9 mouse cellular contexts compared by ENCODE assay signal in genomic region chr13:43452843-43453605, GRCm38 (mm10). TPM values are rescaled to one million over a fixed set of nuclear protein-coding genes. Genes with fewer than 3 reads are reported as not detected.
A peak's percentile ranks its signal among the peaks of the same experiment; 100 is the strongest.
DNase-seq lines count a peak whose midpoint lies in the region; ATAC-seq and TF ChIP-seq lines count a peak whose summit lies in the region.
"Had no signal": no experiment of that assay in that cellular context is flagged by ENCODE, and none has a peak within 500 bp of the region (broad histone marks: within the 10 kb centered on the region; RNA-seq: fewer than 3 reads in every experiment).

No protein-coding gene starts in this region.

- H3K27me3 ChIP-seq in heart, embryonic 15.5 days, result no peaks in the 10 kb centered on the region
- H3K27me3 ChIP-seq in midbrain, embryonic 13.5 days, result no peaks in the 10 kb centered on the region
- H3K27me3 ChIP-seq in midbrain, postnatal 0 days (ENCODE audit: insufficient read depth, low read length), result no peaks in the 10 kb centered on the region
- H3K27me3 ChIP-seq in hindbrain, embryonic 13.5 days, result no peaks in the 10 kb centered on the region
- H3K27me3 ChIP-seq: limb, embryonic 13.5 days had no signal

- WGBS in heart, embryonic 15.5 days, result 50% methylated on average over 7 of the region's 7 CpGs
- 20% methylated on average over 7 of the region's 7 CpGs for WGBS in midbrain, embryonic 13.5 days
- WGBS in midbrain, postnatal 0 days, result 21% methylated on average over 7 of the region's 7 CpGs
- WGBS in hindbrain, embryonic 13.5 days, result 21% methylated on average over 7 of the region's 7 CpGs

- no peak overlapping the region for H3K4me2 ChIP-seq in heart, embryonic 15.5 days
- no peak overlapping the region; the same call in 1 of the 2 replicates for H3K4me2 ChIP-seq in midbrain, embryonic 13.5 days (replicated peaks)
- no peak overlapping the region for H3K4me2 ChIP-seq in midbrain, postnatal 0 days (ENCODE audit: low read depth, low read length, poor library complexity, severe bottlenecking)
- no peak overlapping the region for H3K4me2 ChIP-seq in hindbrain, embryonic 13.5 days
- H3K4me2 ChIP-seq: limb, embryonic 13.5 days had no signal

- H3K9me3 ChIP-seq in heart, embryonic 15.5 days (replicated peaks), result no peaks in the 10 kb centered on the region
- H3K9me3 ChIP-seq in midbrain, embryonic 13.5 days, result no peaks in the 10 kb centered on the region
- H3K9me3 ChIP-seq in midbrain, postnatal 0 days (ENCODE audit: low read length), result no peaks in the 10 kb centered on the region
- H3K9me3 ChIP-seq in hindbrain, embryonic 13.5 days, result no peaks in the 10 kb centered on the region
- H3K9me3 ChIP-seq: limb, embryonic 13.5 days had no signal

- ATAC-seq in heart, embryonic 15.5 days (replicated peaks; ENCODE audit: insufficient number of reproducible peaks, insufficient read depth, low FRiP score, low read depth), result no peak
- 0 out of 2 replicates have a peak, but pooled peaks have one; percentile 53 for ATAC-seq in midbrain, embryonic 13.5 days
- no peak for ATAC-seq in midbrain, postnatal 0 days (ENCODE audit: low FRiP score)
- no peak for ATAC-seq in hindbrain, embryonic 13.5 days (ENCODE audit: low FRiP score)

- DNase-seq in heart, adult 9 months (ENCODE audit: low spot score in 2 of 2), result no peak
- no peak for DNase-seq in midbrain, postnatal 0 days (ENCODE audit: low spot score)
- peak; percentile 71 for DNase-seq in thymus, postnatal 25 days
- DNase-seq in embryo, embryonic 11 days, result no peak
- DNase-seq: gastrocnemius, postnatal 10 days had no signal

- no peaks in the 10 kb centered on the region for H3K36me3 ChIP-seq in heart, embryonic 15.5 days
- H3K36me3 ChIP-seq in midbrain, embryonic 13.5 days, result no peaks in the 10 kb centered on the region
- no peaks in the 10 kb centered on the region for H3K36me3 ChIP-seq in midbrain, postnatal 0 days (ENCODE audit: insufficient read depth, low read length)
- H3K36me3 ChIP-seq in hindbrain, embryonic 13.5 days, result no peaks in the 10 kb centered on the region
- H3K36me3 ChIP-seq: limb, embryonic 13.5 days had no signal

- H3K27ac ChIP-seq in heart, embryonic 15.5 days, result peak overlapping the region; percentile 45
- peak overlapping the region; percentile 70 for H3K27ac ChIP-seq in midbrain, embryonic 13.5 days
- no peak overlapping the region for H3K27ac ChIP-seq in midbrain, postnatal 0 days (ENCODE audit: low read depth, low read length)
- peak overlapping the region; percentile 14; the same call in 1 of the 2 replicates for H3K27ac ChIP-seq in hindbrain, embryonic 13.5 days
- H3K27ac ChIP-seq: limb, embryonic 13.5 days had no signal

- no peak for TF ChIP-seq CTCF in midbrain, postnatal 0 days (IDR thresholded peaks at IDR 0.05)

- H3K4me3 ChIP-seq in heart, embryonic 15.5 days, result no peak overlapping the region
- no peak overlapping the region for H3K4me3 ChIP-seq in midbrain, embryonic 13.5 days (replicated peaks)
- no peak overlapping the region for H3K4me3 ChIP-seq in midbrain, postnatal 0 days (ENCODE audit: low read depth, low read length)
- no peak overlapping the region for H3K4me3 ChIP-seq in hindbrain, embryonic 13.5 days
- H3K4me3 ChIP-seq: limb, embryonic 13.5 days had no signal

- no peak overlapping the region for H3K9ac ChIP-seq in heart, embryonic 15.5 days
- H3K9ac ChIP-seq in midbrain, embryonic 13.5 days (replicated peaks), result no peak overlapping the region
- H3K9ac ChIP-seq in midbrain, postnatal 0 days (replicated peaks; ENCODE audit: low read length, poor library complexity, severe bottlenecking), result no peak overlapping the region
- no peak overlapping the region for H3K9ac ChIP-seq in hindbrain, embryonic 13.5 days
- H3K9ac ChIP-seq: limb, embryonic 13.5 days had no signal

- H3K4me1 ChIP-seq in heart, embryonic 15.5 days (replicated peaks), result peaks cover 18% of the 10 kb centered on the region
- peaks cover 13% of the 10 kb centered on the region for H3K4me1 ChIP-seq in midbrain, embryonic 13.5 days (replicated peaks)
- H3K4me1 ChIP-seq in midbrain, postnatal 0 days (ENCODE audit: insufficient read depth, low read length), result no peaks in the 10 kb centered on the region
- peaks cover 16% of the 10 kb centered on the region for H3K4me1 ChIP-seq in hindbrain, embryonic 13.5 days (replicated peaks)

RNA-seq across cellular contexts. Expression of gene Ranbp9, which starts 28.1 kb away (rescaled TPM):
- 6.5 and 7.7 TPM in 2 replicates for polyA plus RNA-seq in heart, embryonic 15.5 days (2015; fragmentation: Nextera tagmentation; extraction: Ambion mirVana)
- polyA plus RNA-seq in midbrain, embryonic 13.5 days (2015; fragmentation: Nextera tagmentation; extraction: Ambion mirVana), result 11.7 and 14.4 TPM in 2 replicates
- total RNA-seq in midbrain, postnatal 0 days (2014; rRNA removed), result 43.7 and 51.5 TPM in 2 replicates
- 9.7 and 11.7 TPM in 2 replicates for polyA plus RNA-seq in midbrain, postnatal 0 days (2015; fragmentation: Nextera tagmentation; extraction: Ambion mirVana)
- polyA plus RNA-seq in hindbrain, embryonic 13.5 days (2015; fragmentation: Nextera tagmentation; extraction: Ambion mirVana), result 10.4 and 12.9 TPM in 2 replicates

RNA-seq across cellular contexts. Expression of gene Nol7, which starts 54.8 kb away (rescaled TPM):
- polyA plus RNA-seq in heart, embryonic 15.5 days (2015; fragmentation: Nextera tagmentation; extraction: Ambion mirVana), result 120 and 133 TPM in 2 replicates
- polyA plus RNA-seq in midbrain, embryonic 13.5 days (2015; fragmentation: Nextera tagmentation; extraction: Ambion mirVana), result 180 and 182 TPM in 2 replicates
- 40.8 and 62.4 TPM in 2 replicates for total RNA-seq in midbrain, postnatal 0 days (2014; rRNA removed)
- 195 and 198 TPM in 2 replicates for polyA plus RNA-seq in midbrain, postnatal 0 days (2015; fragmentation: Nextera tagmentation; extraction: Ambion mirVana)
- 157 and 187 TPM in 2 replicates for polyA plus RNA-seq in hindbrain, embryonic 13.5 days (2015; fragmentation: Nextera tagmentation; extraction: Ambion mirVana)
